Mouse (Mus musculus): ENCODE results near the gene Fam78a.

- TF ChIP-seq CTCF (IDR thresholded peaks at IDR 0.05; ENCODE audit: low read depth) (no peak), EP300 (IDR thresholded peaks at IDR 0.05; ENCODE audit: low read depth) (no peak)
Observed at GRCm38 (mm10) chr2:32038661-32039081, 46.0 kb downstream of the Fam78a start.

Data from heart, postnatal 0 days (tissue).